Mouse (Mus musculus): ENCODE results near the gene Stk31. TPM values are rescaled to one million over a fixed set of nuclear protein-coding genes. Genes with fewer than 3 reads are reported as not detected.

Gene Stk31
- polyA plus RNA-seq (2015; fragmentation: Nextera tagmentation; extraction: Ambion mirVana) = 0.06 and 0.10 TPM in 2 replicates

DNA sequence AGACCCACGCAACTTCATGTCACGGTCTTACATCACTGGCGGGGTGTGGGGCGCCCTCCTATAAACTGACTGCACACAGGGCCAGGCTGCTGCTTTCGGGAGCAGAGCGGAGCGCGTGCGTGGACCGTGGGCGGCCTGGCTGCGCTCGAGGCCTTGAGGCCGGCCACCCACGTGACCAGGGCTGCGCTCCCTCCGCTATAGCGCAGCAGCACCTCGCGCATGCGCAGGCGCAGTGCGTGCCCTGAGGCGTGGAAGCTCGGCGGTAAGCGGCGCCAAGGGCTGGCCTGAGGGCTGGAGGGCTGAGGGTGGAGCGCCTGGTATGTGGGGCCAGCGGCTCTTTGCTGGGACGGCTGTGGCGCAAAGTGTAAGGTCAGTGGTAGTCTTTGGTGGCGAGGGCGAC is at the start of gene Stk31:
Gene Stk31 (plus strand): TSS at position 289 of the 400 bp plus-strand sequence.
- no peak for ATAC-seq (replicated peaks)
- H3K27ac ChIP-seq (replicated peaks) = no peak within 1 kb of the TSS
- no peaks in the 10 kb centered on the region for H3K9me3 ChIP-seq
- no peak within 1 kb of the TSS for H3K4me2 ChIP-seq (replicated peaks)
- H3K9ac ChIP-seq (replicated peaks) = no peak within 1 kb of the TSS
- H3K4me3 ChIP-seq = no peak within 1 kb of the TSS
- no peaks in the 10 kb centered on the region for H3K4me1 ChIP-seq
- WGBS = 92% methylated on average over 34 of the region's 34 CpGs
- no peaks in the 10 kb centered on the region for H3K36me3 ChIP-seq
- no peaks in the 10 kb centered on the region for H3K27me3 ChIP-seq

DNA sequence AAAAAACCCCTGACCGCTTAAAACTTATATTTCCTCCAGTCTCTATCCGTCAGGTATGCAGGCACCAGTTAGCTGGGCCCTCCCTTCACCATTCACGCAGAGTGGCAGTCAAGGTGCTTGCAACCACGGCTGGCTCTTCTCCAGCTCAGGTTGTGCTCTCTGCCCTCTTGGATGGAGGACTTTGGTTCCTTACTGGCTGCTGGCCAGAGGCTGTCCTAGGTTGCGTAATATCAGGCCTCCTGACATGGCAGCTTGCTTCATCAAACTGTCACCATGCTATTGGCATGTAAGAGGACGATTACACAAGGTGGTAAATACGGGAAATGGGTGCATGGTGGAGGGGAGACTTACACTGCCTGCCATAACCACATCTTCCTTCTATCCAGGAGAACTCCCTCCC is 45.6 kb upstream of the Stk31 start:
- Histone ChIP-seq H3K27me3 (no peaks in the 10 kb centered on the region), H3K9me3 (no peaks in the 10 kb centered on the region), H3K9ac (replicated peaks) (no peak overlapping the region), H3K4me1 (no peaks in the 10 kb centered on the region), H3K36me3 (no peaks in the 10 kb centered on the region), H3K4me3 (no peak overlapping the region), H3K4me2 (replicated peaks) (no peak overlapping the region), H3K27ac (replicated peaks) (no peak overlapping the region)
- ATAC-seq (replicated peaks) = no peak
- 93% methylated on average over 7 of the region's 7 CpGs for WGBS

DNA sequence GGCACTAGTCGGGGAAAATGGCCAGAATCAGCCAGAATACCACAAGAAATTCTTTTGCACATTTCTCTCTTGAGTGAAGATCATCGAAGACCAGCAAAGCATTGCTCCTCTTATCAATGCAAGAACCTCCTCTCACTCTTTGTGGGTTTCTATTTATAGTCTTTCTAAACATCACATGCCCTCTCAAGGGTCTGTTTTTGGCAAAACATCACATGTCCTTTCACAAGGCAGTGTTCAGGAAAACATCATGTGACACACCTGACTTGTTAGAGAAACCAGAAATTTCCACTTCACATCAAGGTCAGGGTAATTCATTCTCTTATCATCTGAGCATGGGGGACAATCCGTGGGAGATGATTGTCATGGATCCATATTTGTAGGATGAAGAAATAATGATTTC is 40.8 kb upstream of the Stk31 start:
- H3K27me3 ChIP-seq = no peaks in the 10 kb centered on the region
- H3K27ac ChIP-seq (replicated peaks) = no peak overlapping the region
- H3K36me3 ChIP-seq = no peaks in the 10 kb centered on the region
- no peaks in the 10 kb centered on the region for H3K4me1 ChIP-seq
- H3K9me3 ChIP-seq = no peaks in the 10 kb centered on the region
- H3K9ac ChIP-seq (replicated peaks) = no peak overlapping the region
- H3K4me3 ChIP-seq = no peak overlapping the region
- 90% methylated on average over 3 of the region's 3 CpGs for WGBS
- no peak overlapping the region for H3K4me2 ChIP-seq (replicated peaks)
- no peak for ATAC-seq (replicated peaks)

DNA sequence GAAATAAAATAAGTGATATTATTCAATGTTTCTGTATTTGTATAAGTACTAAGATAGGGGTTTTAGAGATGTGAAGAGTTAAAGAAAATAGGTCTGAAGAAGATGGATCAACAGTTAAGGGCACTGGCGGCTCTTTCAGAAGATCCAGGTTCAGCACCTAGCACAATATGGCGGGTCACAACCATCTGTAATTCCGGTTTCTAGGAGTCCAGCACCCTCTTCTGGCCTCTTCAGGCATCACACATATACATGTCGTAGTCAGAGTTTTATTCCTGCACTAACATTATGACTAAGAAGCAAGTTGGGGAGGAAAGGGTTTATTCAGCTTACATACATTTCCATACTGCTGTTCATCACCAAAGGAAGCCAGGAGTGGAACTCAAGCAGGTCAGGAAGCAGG is 40.2 kb upstream of the Stk31 start:
- ATAC-seq (replicated peaks) = no peak
- Histone ChIP-seq H3K27me3 (no peaks in the 10 kb centered on the region), H3K4me1 (no peaks in the 10 kb centered on the region), H3K9me3 (no peaks in the 10 kb centered on the region), H3K27ac (replicated peaks) (no peak overlapping the region), H3K4me3 (no peak overlapping the region), H3K36me3 (no peaks in the 10 kb centered on the region), H3K9ac (replicated peaks) (no peak overlapping the region), H3K4me2 (replicated peaks) (no peak overlapping the region)
- 65% methylated on average over 4 of the region's 4 CpGs for WGBS

DNA sequence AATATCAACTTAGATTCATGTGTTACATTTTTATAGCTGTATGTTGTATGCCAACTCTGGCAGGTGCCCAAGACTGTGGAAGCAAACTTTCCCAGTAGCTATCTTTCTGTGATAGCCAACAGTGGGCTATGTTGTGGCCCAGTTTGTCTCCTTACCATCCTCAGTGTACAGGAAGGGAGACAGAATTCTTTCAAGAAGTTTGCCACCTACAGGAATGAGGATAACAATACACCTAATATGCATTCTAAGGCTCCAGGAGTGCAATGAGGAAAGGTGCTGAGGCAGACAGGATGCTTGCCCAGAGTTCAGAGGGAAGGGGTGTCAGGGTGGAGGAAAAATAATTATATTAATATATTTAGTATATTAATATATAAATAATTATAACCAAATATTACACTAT is 35.0 kb upstream of the Stk31 start:
- no peak for ATAC-seq (replicated peaks)
- no peak overlapping the region for H3K4me3 ChIP-seq
- no peak overlapping the region for H3K4me2 ChIP-seq (replicated peaks)
- H3K9me3 ChIP-seq = no peaks in the 10 kb centered on the region
- H3K27ac ChIP-seq (replicated peaks) = no peak overlapping the region
- no peaks in the 10 kb centered on the region for H3K36me3 ChIP-seq
- no peaks in the 10 kb centered on the region for H3K27me3 ChIP-seq
- no peaks in the 10 kb centered on the region for H3K4me1 ChIP-seq
- H3K9ac ChIP-seq (replicated peaks) = no peak overlapping the region

DNA sequence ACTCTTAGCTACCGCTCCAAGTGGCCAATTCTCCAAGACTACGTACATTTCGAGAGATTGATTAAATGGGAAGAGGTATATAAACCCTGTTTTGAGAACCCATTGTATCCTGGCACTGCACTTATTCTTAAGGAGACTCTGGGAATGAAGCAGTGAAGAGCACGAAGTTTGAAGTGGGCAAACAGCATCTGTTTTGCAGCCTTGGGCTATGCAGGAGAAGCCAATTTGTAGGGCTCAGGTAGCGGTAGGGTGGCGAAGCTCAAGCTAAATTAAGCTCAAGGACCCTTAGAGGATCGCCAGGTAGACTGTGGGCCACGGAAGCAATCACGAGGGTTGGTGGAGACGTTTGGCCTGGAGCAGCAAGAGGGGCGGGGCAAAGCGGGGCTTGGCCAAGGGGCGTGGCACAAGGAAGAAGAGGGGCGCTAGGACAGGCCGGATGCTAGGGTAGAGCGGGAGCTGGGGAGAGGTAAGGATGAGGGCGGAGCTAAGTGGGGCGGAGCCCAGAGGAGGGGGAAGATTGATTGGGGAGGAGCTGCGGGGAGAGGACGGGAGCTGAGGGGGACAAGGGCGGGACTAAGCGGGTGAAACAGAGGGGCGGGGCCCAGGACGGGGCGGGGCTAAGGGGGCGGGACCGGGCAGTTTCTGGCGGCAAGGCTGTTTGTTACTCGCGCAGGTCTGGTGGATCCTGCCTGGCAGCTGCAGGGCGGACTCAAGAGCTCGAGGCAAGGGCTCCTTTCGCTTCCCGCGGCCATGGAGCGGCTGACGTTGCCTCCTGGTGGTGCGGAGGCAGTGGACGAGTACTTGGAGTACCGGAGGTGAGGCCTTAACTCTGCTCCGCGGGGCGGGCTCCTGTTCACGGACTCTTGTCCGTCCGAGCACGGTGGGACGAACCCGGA is 28.0 kb upstream of the Stk31 start, which contains the start of gene Fam221a:
Gene Fam221a (plus strand): TSS at position 581 of the 896 bp plus-strand sequence.
- H3K36me3 ChIP-seq = no peaks in the 10 kb centered on the region
- H3K4me2 ChIP-seq (replicated peaks) = peak within 1 kb of the TSS; percentile 87
- H3K27ac ChIP-seq (replicated peaks) = peak within 1 kb of the TSS; percentile 62
- H3K9me3 ChIP-seq = no peaks in the 10 kb centered on the region
- 4% methylated on average over 46 of the region's 49 CpGs for WGBS
- no peaks in the 10 kb centered on the region for H3K27me3 ChIP-seq
- ATAC-seq (replicated peaks) = peak; percentile 97
- H3K4me3 ChIP-seq = peak within 1 kb of the TSS; percentile 56
- peaks cover 9% of the 10 kb centered on the region for H3K4me1 ChIP-seq
- peak within 1 kb of the TSS; percentile 62 for H3K9ac ChIP-seq (replicated peaks)

DNA sequence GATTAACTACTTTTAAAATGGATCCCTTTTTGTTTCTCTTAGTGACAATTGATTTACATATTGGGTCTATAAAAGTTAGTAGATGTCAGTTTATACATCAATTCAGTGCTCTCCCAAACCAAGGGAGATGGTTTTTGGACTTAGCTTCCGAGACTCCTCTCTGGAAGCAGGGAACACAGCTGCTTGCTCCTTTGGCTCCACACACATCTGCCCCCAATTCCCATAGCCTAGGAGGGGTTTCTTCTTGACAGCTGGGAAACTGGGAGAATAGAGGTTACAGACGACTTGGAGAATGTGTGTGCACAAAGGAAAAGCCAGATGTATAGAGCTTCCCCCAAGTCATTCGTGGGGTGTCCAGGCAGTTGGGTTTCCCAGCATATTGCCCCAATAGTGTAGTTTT is 27.2 kb upstream of the Stk31 start:
- no peaks in the 10 kb centered on the region for H3K36me3 ChIP-seq
- H3K27ac ChIP-seq (replicated peaks) = no peak overlapping the region
- H3K27me3 ChIP-seq = no peaks in the 10 kb centered on the region
- no peaks in the 10 kb centered on the region for H3K9me3 ChIP-seq
- peak overlapping the region; percentile 56 for H3K4me3 ChIP-seq
- peak overlapping the region; percentile 87 for H3K4me2 ChIP-seq (replicated peaks)
- WGBS = 35% methylated on average over 3 of the region's 3 CpGs
- no peak for ATAC-seq (replicated peaks)
- H3K4me1 ChIP-seq = peaks cover 9% of the 10 kb centered on the region
- H3K9ac ChIP-seq (replicated peaks) = peak overlapping the region; percentile 62

DNA sequence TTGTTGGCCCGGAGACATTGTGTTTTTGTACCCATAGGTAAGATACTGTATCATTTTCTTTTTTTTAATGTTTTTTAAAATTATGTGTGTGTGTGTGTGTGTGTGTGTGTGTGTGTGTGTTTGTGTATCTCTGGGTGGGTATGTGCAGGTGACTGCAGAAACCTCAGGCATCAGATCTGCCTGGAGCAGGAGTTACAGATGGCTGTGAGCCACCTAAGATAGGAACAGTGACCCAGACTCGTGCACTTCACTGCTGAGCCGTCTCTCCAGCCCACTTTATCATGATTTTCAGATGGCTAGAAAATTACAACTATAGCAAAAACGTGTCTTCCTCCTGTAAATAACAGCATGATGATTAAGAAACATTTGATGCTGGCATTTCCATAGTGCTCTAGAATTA is 22.7 kb upstream of the Stk31 start:
- Histone ChIP-seq H3K27me3 (no peaks in the 10 kb centered on the region), H3K4me2 (replicated peaks) (no peak overlapping the region), H3K36me3 (no peaks in the 10 kb centered on the region), H3K9me3 (no peaks in the 10 kb centered on the region), H3K4me3 (no peak overlapping the region), H3K4me1 (peaks cover 9% of the 10 kb centered on the region), H3K9ac (replicated peaks) (no peak overlapping the region), H3K27ac (replicated peaks) (no peak overlapping the region)
- no peak for ATAC-seq (replicated peaks)
- WGBS = 86% methylated on average over 4 of the region's 4 CpGs

DNA sequence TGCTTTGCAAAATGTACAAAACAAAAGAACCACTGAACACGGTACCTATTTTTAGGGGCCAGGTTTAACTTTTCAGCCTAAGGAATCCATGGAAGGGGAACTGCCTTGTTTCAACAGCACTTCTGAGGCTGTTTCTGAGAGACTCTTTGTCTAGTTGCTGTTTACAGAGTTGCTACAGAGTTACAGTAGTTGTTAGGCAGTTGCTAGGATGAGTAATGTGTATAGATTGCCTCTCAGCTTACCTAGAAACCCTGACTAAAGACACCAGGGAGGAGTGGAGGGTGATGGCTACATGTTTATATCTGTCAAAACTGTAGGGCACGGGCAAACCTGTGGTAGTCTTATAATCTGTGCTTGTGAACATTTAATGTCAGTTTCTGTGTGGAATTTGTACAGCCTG is 21.5 kb upstream of the Stk31 start:
- no peaks in the 10 kb centered on the region for H3K9me3 ChIP-seq
- no peak for ATAC-seq (replicated peaks)
- H3K4me3 ChIP-seq = no peak overlapping the region
- no peaks in the 10 kb centered on the region for H3K27me3 ChIP-seq
- no peak overlapping the region for H3K9ac ChIP-seq (replicated peaks)
- H3K4me2 ChIP-seq (replicated peaks) = no peak overlapping the region
- no peaks in the 10 kb centered on the region for H3K36me3 ChIP-seq
- H3K4me1 ChIP-seq = no peaks in the 10 kb centered on the region
- WGBS = 69% methylated on average over 2 of the region's 2 CpGs
- no peak overlapping the region for H3K27ac ChIP-seq (replicated peaks)

DNA sequence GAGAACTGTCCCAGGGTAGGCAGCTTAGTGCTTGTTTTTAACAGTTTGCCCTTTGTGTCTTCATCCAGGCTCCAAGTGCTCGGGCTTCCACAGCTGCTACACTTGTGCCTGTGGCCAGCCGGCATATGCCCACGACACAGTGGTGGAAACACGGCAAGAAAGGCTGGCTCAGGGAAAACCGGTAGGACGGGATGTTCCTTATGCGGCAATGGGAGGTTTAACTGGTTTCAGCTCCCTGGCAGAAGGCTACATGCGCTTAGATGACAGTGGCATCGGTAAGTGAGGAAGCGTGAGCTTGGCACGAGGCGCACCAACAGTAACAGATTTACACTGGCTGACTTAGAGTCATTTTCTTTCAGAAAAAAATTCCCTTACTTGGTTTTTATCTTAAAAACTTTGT is 17.1 kb upstream of the Stk31 start:
- Histone ChIP-seq H3K27ac (replicated peaks) (no peak overlapping the region), H3K4me2 (replicated peaks) (no peak overlapping the region), H3K36me3 (no peaks in the 10 kb centered on the region), H3K4me3 (no peak overlapping the region), H3K9ac (replicated peaks) (no peak overlapping the region), H3K9me3 (no peaks in the 10 kb centered on the region), H3K4me1 (no peaks in the 10 kb centered on the region), H3K27me3 (no peaks in the 10 kb centered on the region)
- 65% methylated on average over 12 of the region's 12 CpGs for WGBS
- ATAC-seq (replicated peaks) = no peak

DNA sequence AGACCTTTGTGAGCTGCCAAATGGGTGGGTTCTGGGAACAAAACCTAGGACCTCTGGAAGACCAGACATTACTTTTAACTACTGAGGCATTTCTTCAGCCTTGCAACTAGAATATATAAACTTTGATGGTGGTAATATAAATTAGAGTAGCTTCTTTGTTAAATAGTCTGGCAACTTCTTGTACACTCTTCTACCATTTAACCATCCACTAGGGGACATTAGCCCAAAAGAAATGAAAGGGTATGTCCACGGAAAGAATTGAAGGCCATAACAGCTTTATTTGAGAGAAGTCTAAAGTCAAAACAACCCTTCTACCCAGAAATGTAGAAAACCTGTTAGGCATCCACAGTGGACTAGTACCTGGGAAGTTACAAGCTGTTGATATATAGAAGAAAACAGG is 1.1 kb upstream of the Stk31 start:
- no peaks in the 10 kb centered on the region for H3K9me3 ChIP-seq
- H3K27me3 ChIP-seq = no peaks in the 10 kb centered on the region
- no peak for ATAC-seq (replicated peaks)
- H3K9ac ChIP-seq (replicated peaks) = no peak overlapping the region
- H3K4me1 ChIP-seq = no peaks in the 10 kb centered on the region
- no peak overlapping the region for H3K4me3 ChIP-seq
- no peak overlapping the region for H3K27ac ChIP-seq (replicated peaks)
- H3K36me3 ChIP-seq = no peaks in the 10 kb centered on the region
- WGBS = 82% methylated on average over 1 of the region's 1 CpGs
- no peak overlapping the region for H3K4me2 ChIP-seq (replicated peaks)

DNA sequence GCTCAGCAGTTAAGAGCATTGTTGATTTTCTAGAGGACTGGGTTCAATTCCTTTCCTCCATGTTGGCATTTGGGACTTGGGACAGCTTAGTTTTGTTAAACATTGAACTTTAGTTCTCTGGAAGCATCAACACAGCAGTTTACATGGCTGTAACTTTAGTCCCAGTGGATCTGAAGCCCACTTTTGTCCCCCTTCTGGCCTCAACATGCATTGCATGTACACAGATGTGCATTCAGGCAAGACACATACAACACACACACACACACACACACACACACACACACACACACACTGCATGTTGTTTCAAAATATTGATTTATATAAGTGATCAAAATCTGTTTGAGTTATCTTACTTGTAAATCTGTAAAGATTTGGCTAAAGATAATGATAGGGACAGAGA is 2.1 kb downstream of the Stk31 start:
- Histone ChIP-seq H3K36me3 (no peaks in the 10 kb centered on the region), H3K4me2 (replicated peaks) (no peak overlapping the region)
- ATAC-seq (replicated peaks) = no peak

DNA sequence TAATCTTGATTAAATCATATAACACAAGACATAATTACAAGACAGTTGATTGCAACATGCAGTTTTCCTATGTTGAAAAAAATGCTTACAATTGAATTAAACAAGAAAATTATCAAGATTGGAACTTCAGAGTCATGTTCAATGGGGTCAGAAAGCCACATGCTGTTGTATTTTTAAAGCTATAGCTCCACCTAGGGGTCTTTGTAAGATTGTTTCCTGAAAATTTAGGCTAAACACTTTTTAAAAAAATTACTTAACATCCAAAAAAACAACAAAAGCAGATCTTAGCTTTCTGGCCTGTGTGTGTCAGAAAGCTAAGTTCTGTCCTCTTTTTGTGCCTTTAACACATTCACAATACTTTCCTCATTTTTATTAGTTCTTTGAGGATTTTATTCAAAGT is 3.0 kb downstream of the Stk31 start:
- Histone ChIP-seq H3K4me1 (no peaks in the 10 kb centered on the region), H3K27ac (replicated peaks) (no peak overlapping the region), H3K4me3 (no peak overlapping the region), H3K36me3 (no peaks in the 10 kb centered on the region), H3K9ac (replicated peaks) (no peak overlapping the region), H3K4me2 (replicated peaks) (no peak overlapping the region), H3K9me3 (no peaks in the 10 kb centered on the region), H3K27me3 (no peaks in the 10 kb centered on the region)
- no peak for ATAC-seq (replicated peaks)

More for the DNA sequence above, 2.1 kb downstream of the Stk31 start:
- H3K27me3 ChIP-seq = no peaks in the 10 kb centered on the region
- H3K9ac ChIP-seq (replicated peaks) = no peak overlapping the region
- no peaks in the 10 kb centered on the region for H3K9me3 ChIP-seq
- no peaks in the 10 kb centered on the region for H3K4me1 ChIP-seq
- H3K27ac ChIP-seq (replicated peaks) = no peak overlapping the region
- no peak overlapping the region for H3K4me3 ChIP-seq

Measured in forebrain, embryonic 15.5 days (tissue).